Comparison of ENCODE assay signal across 7 mouse cellular contexts in the genomic region with DNA sequence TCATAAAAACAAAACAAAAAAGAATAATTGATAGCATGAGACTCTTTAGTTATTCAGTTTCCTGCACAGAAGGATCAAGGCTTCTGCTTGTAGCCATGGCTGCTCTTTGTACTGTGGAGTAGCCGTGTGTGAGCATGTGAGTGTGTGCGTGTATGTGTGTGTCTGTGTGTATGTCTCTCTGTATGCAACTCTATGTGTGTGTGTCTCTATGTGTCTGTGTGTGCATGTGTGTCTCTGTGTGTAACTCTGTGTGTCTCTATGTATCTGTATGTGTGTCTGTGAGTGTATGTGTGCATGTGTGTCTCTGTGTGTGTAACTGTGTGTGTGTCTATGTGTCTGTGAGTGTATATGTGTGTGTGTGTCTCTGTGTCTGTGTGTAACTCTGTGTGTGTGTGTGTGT. TPM values are rescaled to one million over a fixed set of nuclear protein-coding genes. Genes with fewer than 3 reads are reported as not detected.
DNase-seq lines count a peak whose midpoint lies in the region; ATAC-seq and TF ChIP-seq lines count a peak whose summit lies in the region.

No protein-coding gene starts in this region.

- ATAC-seq in hindbrain, embryonic 16.5 days, result no peak

- peak overlapping the region; percentile 23; the same call in 1 of the 2 replicates for H3K9ac ChIP-seq in hindbrain, embryonic 16.5 days (ENCODE audit: low read depth, low read length)

- peaks cover 10% of the 10 kb centered on the region for H3K27me3 ChIP-seq in embryonic facial prominence, embryonic 10.5 days (replicated peaks; ENCODE audit: low read depth, poor library complexity, severe bottlenecking)
- H3K27me3 ChIP-seq in hindbrain, embryonic 16.5 days (replicated peaks; ENCODE audit: control insufficient read depth, insufficient read depth, low read length), result no peaks in the 10 kb centered on the region

- 78% methylated on average over 2 of the region's 2 CpGs for WGBS in embryonic facial prominence, embryonic 10.5 days
- WGBS in hindbrain, embryonic 16.5 days, result 52% methylated on average over 2 of the region's 2 CpGs

- no peak overlapping the region for H3K27ac ChIP-seq in left cerebral cortex, adult 2 months
- H3K27ac ChIP-seq in embryonic facial prominence, embryonic 10.5 days (replicated peaks), result no peak overlapping the region
- no peak overlapping the region for H3K27ac ChIP-seq in hindbrain, embryonic 16.5 days (ENCODE audit: low read depth, low read length)

- peak overlapping the region; percentile 96; the same call in 1 of the 2 replicates for H3K4me3 ChIP-seq in left cerebral cortex, adult 2 months
- peak overlapping the region; percentile 26; the same call in 1 of the 2 replicates for H3K4me3 ChIP-seq in embryonic facial prominence, embryonic 10.5 days
- H3K4me3 ChIP-seq in hindbrain, embryonic 16.5 days (ENCODE audit: low read length), result peak overlapping the region; percentile 25

- H3K9me3 ChIP-seq in embryonic facial prominence, embryonic 10.5 days, result no peaks in the 10 kb centered on the region
- no peaks in the 10 kb centered on the region for H3K9me3 ChIP-seq in hindbrain, embryonic 16.5 days (ENCODE audit: control insufficient read depth, low read length)

- intact Hi-C loops in left cerebral cortex, adult 2 months (cut with DNase I), result no loop called here

- no peaks in the 10 kb centered on the region for H3K36me3 ChIP-seq in embryonic facial prominence, embryonic 10.5 days (replicated peaks)
- no peaks in the 10 kb centered on the region for H3K36me3 ChIP-seq in hindbrain, embryonic 16.5 days (ENCODE audit: control insufficient read depth, insufficient read depth, low read length)

- no peak for TF ChIP-seq CTCF in left cerebral cortex, adult 2 months (IDR thresholded peaks at IDR 0.05)

- DNase-seq in left cerebral cortex, adult 2 months (ENCODE audit: extremely low spot score in 1 of 2, low spot score in 2 of 2), result no peak
- DNase-seq in left cerebral cortex, adult 9 months (ENCODE audit: low spot score in 2 of 2), result no peak
- no peak for DNase-seq in embryonic facial prominence, embryonic 10.5 days (ENCODE audit: low spot score)
- peak; percentile 71 for DNase-seq in naive thymus-derived CD4-positive, alpha-beta T cell, adult 2 months (ENCODE audit: low read depth)
- no peak for DNase-seq in retina, postnatal 1 day
- no peak for DNase-seq in embryo, embryonic 10.5 days (ENCODE audit: low spot score)

- peaks cover 77% of the 10 kb centered on the region for H3K4me1 ChIP-seq in embryonic facial prominence, embryonic 10.5 days
- peaks cover 17% of the 10 kb centered on the region for H3K4me1 ChIP-seq in hindbrain, embryonic 16.5 days (ENCODE audit: control insufficient read depth, insufficient read depth, low read depth, low read length)

- H3K4me2 ChIP-seq in hindbrain, embryonic 16.5 days (ENCODE audit: low read length), result peak overlapping the region; percentile 76

RNA-seq across cellular contexts. Expression of a gene that starts 2.1 kb away (rescaled TPM):
- 10 to 100 TPM; 30.0 to 32.7 TPM for total RNA-seq in left cerebral cortex, adult 2 months (2021)
- polyA plus RNA-seq in embryonic facial prominence, embryonic 10.5 days (2016; fragmentation: Nextera tagmentation; extraction: Ambion mirVana), result 29.9 and 32.7 TPM in 2 replicates
- polyA plus RNA-seq in hindbrain, embryonic 16.5 days (2015; fragmentation: Nextera tagmentation; extraction: Ambion mirVana), result 118 and 127 TPM in 2 replicates

RNA-seq across cellular contexts. Expression of a gene that starts 48.6 kb away (rescaled TPM):
- 10 to 100 TPM; 84.1 to 88.0 TPM for total RNA-seq in left cerebral cortex, adult 2 months (2021)
- polyA plus RNA-seq in embryonic facial prominence, embryonic 10.5 days (2016; fragmentation: Nextera tagmentation; extraction: Ambion mirVana), result 25.6 and 28.5 TPM in 2 replicates
- 114 and 131 TPM in 2 replicates for polyA plus RNA-seq in hindbrain, embryonic 16.5 days (2015; fragmentation: Nextera tagmentation; extraction: Ambion mirVana)

Comparison
In these comparisons a context has a peak if more than half of its experiments do, and no peak if none do; other contexts are left out.
1. H3K4me3 ChIP-seq: peak in every context shown above with its lines; median percentile 96 in left cerebral cortex, adult 2 months; 26 in embryonic facial prominence, embryonic 10.5 days; 25 in hindbrain, embryonic 16.5 days.